ENCODE assay signal across 12 mouse cellular contexts in genomic region chr12:99041606-99042005, GRCm38 (mm10).
DNase-seq lines count a peak whose midpoint lies in the region; ATAC-seq and TF ChIP-seq lines count a peak whose summit lies in the region.
"Had no signal": no experiment of that assay in that cellular context is flagged by ENCODE, and none has a peak within 500 bp of the region (broad histone marks: within the 10 kb centered on the region; RNA-seq: fewer than 3 reads in every experiment).

No protein-coding gene starts in this region.

- H3K4me1 ChIP-seq in hindbrain, embryonic 15.5 days (replicated peaks) = peaks cover 12% of the 10 kb centered on the region
- no peaks in the 10 kb centered on the region for H3K4me1 ChIP-seq in hindbrain, postnatal 0 days (ENCODE audit: insufficient read depth, low read length)
- no peaks in the 10 kb centered on the region for H3K4me1 ChIP-seq in limb, embryonic 11.5 days (ENCODE audit: control insufficient read depth, insufficient read depth, low read length)

- no peak overlapping the region for H3K4me3 ChIP-seq in hindbrain, embryonic 15.5 days
- no peak overlapping the region for H3K4me3 ChIP-seq in hindbrain, postnatal 0 days (ENCODE audit: low read length)
- H3K4me3 ChIP-seq in limb, embryonic 11.5 days (ENCODE audit: low read depth, low read length) = no peak overlapping the region

- DNase-seq in hindbrain, postnatal 0 days (ENCODE audit: low spot score) = no peak
- DNase-seq in 416B (ENCODE audit: low read depth) = peak; percentile 7
- peak; percentile 12 for DNase-seq in c-Kit-positive CD71-negative TER-119-negative erythroid progenitor cells, embryonic 14.5 days (ENCODE audit: low read depth)
- peak; percentile 67 for DNase-seq in limb, embryonic 11.5 days (ENCODE audit: low spot score)
- no peak for DNase-seq in T-cell, adult 2 months (ENCODE audit: low spot score)
- no peak for DNase-seq in adrenal gland, adult 2 months
- no peak for DNase-seq in frontal cortex, postnatal 10 days (ENCODE audit: low spot score in 2 of 2)
- DNase-seq: cerebellum, adult 8-10 months; heart, adult 11 months; kidney, adult 8-10 months; lung, postnatal 36 days had no signal

- no peak overlapping the region for H3K27ac ChIP-seq in hindbrain, embryonic 15.5 days (replicated peaks)
- H3K27ac ChIP-seq in hindbrain, postnatal 0 days = no peak overlapping the region
- no peak overlapping the region for H3K27ac ChIP-seq in limb, embryonic 11.5 days (replicated peaks; ENCODE audit: low read depth, low read length)

- H3K9me3 ChIP-seq in hindbrain, embryonic 15.5 days = no peaks in the 10 kb centered on the region
- no peaks in the 10 kb centered on the region for H3K9me3 ChIP-seq in hindbrain, postnatal 0 days (ENCODE audit: low read length)
- H3K9me3 ChIP-seq in limb, embryonic 11.5 days (ENCODE audit: control insufficient read depth, low read length) = no peaks in the 10 kb centered on the region

- no peak overlapping the region for H3K4me2 ChIP-seq in hindbrain, embryonic 15.5 days
- H3K4me2 ChIP-seq in hindbrain, postnatal 0 days (ENCODE audit: low read depth, low read length) = no peak overlapping the region
- H3K4me2 ChIP-seq in limb, embryonic 11.5 days (ENCODE audit: low read depth, severe bottlenecking) = no peak overlapping the region

- 59% methylated on average over 4 of the region's 4 CpGs for WGBS in hindbrain, embryonic 15.5 days
- 62% methylated on average over 4 of the region's 4 CpGs for WGBS in hindbrain, postnatal 0 days
- WGBS in limb, embryonic 11.5 days = 63% methylated on average over 4 of the region's 4 CpGs

- 0 out of 2 replicates have a peak, but pooled peaks have one; percentile 33 for ATAC-seq in hindbrain, embryonic 15.5 days (ENCODE audit: low FRiP score, low read depth)
- ATAC-seq in hindbrain, postnatal 0 days = no peak
- no peak for ATAC-seq in limb, embryonic 11.5 days (ENCODE audit: insufficient number of reproducible peaks, low FRiP score, low TSS enrichment, low read depth)

- no peaks in the 10 kb centered on the region for H3K36me3 ChIP-seq in hindbrain, embryonic 15.5 days
- no peaks in the 10 kb centered on the region for H3K36me3 ChIP-seq in hindbrain, postnatal 0 days (ENCODE audit: insufficient read depth, low read length)
- H3K36me3 ChIP-seq in limb, embryonic 11.5 days (ENCODE audit: control insufficient read depth, insufficient read depth, low read length) = no peaks in the 10 kb centered on the region

- H3K27me3 ChIP-seq in hindbrain, embryonic 15.5 days = 0 out of 2 replicates have a peak, but pooled peaks cover 4% of the 10 kb centered on the region
- no peaks in the 10 kb centered on the region for H3K27me3 ChIP-seq in hindbrain, postnatal 0 days (ENCODE audit: insufficient read depth, low read length)
- H3K27me3 ChIP-seq in limb, embryonic 11.5 days (ENCODE audit: control insufficient read depth, insufficient read depth, low read length) = no peaks in the 10 kb centered on the region

- H3K9ac ChIP-seq in hindbrain, embryonic 15.5 days = no peak overlapping the region
- no peak overlapping the region for H3K9ac ChIP-seq in hindbrain, postnatal 0 days (replicated peaks; ENCODE audit: low read length)
- H3K9ac ChIP-seq in limb, embryonic 11.5 days (ENCODE audit: low read length) = no peak overlapping the region

- no peak for TF ChIP-seq CTCF in hindbrain, postnatal 0 days (IDR thresholded peaks at IDR 0.05; ENCODE audit: low read depth)

Comparison
In these comparisons a context has a peak if more than half of its experiments do, and no peak if none do; other contexts are left out.
1. DNase-seq: peak in 416B (single experiment), c-Kit-positive CD71-negative TER-119-negative erythroid progenitor cells, embryonic 14.5 days (single experiment) and limb, embryonic 11.5 days (single experiment); none in hindbrain, postnatal 0 days (single experiment), T-cell, adult 2 months (single experiment), adrenal gland, adult 2 months (single experiment) and frontal cortex, postnatal 10 days (0 of 2).